Mouse (Mus musculus): ENCODE data around the gene Abcd3.

GRCm38 (mm10) chr3:121715741-121716459 is 99.2 kb downstream of the Abcd3 start:
- TF ChIP-seq POLR2A (IDR thresholded peaks at IDR 0.05; ENCODE audit: insufficient read depth, low read depth, low read length) (no peak), CTCF (IDR thresholded peaks at IDR 0.05; ENCODE audit: insufficient read depth, low read depth, low read length) (no peak)

All from olfactory bulb, adult 2 months (tissue).